Mouse (Mus musculus) right cerebral cortex, postnatal 25 days (tissue): ENCODE results near the gene Qprt.

ENCODE experiments used
- DNase-seq: peaks from one replicate; pipeline ENCODE4 v3.0.0; 2022

Qprt gene

DNA sequence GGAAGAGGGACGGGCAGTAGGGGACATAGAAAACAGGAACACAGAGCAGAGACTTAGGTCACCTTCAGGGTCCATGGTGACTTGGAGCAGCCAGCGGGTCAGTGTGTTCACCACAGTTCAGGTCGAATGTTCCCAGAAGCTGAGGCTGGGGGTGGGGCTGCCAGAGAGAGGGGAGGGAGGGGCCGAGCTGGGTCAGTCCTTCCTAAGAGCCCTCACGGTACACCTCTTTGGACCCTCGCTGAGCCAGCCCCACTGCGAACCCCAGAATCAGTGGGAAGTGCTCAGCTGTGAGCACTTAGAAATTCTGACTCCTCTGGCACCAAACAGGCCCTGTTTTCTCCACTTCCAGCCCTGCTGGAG, at the start of gene Qprt:
Gene Qprt, minus strand, starts transcription at position 316 of the 360 bp plus-strand sequence.
- DNase-seq: no peak

DNA sequence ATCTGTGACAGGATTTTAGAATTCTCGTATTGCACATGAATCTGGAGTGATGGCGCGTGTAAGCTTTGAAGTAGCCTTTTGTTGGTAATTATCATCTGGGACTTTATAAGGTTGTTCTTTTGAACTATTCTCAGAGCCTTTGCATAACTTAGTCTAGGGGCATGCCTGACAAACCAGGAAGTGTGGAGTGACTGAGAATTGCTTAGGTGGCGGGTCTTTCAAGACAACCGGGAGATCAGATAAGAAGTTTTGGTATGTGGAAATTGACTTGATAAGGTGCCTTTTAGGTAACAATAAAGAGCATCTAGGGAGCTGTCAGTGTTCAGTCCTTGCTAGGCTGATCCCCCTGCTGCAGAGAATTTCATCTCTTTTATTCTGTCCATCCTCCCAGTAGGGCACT, 44.5 kb upstream of the Qprt start:
- no peak for DNase-seq

DNA sequence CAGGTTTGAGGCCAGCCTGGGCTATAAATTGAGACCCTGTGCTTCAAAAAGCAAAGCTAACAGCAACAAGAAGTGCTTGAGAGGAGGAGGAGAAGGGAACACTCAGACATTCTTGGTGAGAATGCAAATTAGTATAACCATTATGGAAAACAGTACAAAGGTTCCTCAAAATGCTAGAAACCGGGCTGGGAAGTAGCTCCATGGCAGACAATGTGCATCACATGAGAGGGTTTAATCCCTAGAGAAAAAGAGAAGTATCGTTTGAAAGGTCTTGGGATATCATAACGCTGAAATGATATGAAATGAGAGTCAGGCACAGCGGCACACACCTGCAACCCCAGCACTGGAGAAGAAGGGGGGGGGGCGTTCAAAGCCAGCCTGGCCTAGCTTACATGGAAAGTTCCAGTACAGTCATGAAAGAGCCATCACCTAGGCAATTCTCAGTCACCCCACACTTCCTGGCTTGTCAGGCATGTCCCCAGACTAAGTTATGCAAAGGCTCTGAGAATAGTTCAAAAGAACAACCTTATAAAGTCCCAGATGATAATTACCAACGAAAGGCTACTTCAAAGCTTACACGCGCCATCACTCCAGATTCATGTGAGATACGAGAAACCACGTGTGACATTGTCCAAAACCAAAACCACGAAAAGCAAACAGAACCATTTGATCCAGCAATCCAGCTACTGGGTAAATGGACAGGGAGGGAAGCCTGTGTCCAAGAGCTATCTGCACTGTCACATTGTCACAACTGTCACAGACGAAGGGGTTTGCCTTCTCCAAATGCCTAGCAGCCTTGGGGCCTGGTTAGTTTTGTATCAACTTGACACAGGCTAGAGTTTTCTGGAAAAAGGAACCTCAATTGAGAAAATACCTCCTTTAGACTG, 43.8 kb upstream of the Qprt start:
- no peak for DNase-seq

DNA sequence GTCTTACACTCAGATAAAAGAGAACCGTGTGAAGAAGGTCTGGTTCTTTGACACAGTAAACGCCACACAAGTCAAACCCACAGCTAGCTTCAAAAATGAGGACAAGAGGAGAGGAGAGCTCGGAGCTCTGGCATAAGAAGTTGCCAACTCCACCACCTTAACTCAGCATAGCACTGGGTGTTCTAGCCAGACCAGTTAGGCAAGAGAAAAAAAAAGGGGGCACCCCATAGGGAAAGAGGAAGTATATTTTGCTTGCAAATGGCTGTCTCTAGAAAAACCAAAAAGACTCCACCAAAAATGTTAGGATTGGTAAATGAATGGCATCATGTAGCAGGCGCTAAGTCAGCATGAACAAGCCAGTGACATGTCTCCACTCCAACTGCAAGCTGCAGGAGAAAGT, 42.0 kb upstream of the Qprt start:
- no peak for DNase-seq

DNA sequence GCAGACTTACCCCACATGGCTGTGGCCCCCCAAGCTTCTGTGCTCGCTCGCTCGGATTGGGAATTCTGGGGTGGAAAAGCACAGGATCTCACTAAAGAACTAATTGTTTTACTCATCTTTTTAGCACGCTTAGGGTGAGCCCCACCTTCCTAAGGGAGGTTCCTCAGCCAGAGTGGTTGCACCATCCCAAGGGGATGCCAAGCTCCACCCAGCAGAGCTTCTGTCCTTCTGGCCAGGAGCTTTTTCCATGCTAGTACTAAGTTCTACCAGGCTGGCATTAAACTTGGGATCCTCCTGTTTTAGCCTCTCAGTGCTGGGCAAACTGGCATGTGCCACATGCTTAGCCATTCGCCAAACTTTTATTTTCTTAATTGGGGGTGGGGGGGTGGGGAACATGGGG, 40.5 kb upstream of the Qprt start:
- DNase-seq: no peak

DNA sequence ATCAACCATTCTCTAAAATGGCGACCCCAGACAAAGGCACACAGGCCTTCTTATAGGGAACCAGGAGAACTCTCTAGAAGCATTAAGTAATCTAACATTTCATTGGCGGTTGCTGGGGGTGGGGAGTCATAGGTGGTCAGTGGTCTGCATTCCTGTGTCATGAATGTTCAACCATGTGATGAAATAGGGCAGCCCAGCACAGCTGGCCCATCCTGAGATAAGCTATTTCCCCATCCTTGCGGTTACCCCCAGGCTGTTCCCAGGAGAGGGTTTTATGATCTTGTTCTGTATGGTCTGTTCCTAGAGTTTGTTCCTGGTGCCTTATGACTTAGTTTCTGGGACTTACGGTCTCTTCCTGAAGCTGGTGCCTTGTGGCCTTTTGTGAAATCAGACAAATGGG, 35.5 kb upstream of the Qprt start:
- no peak for DNase-seq

DNA sequence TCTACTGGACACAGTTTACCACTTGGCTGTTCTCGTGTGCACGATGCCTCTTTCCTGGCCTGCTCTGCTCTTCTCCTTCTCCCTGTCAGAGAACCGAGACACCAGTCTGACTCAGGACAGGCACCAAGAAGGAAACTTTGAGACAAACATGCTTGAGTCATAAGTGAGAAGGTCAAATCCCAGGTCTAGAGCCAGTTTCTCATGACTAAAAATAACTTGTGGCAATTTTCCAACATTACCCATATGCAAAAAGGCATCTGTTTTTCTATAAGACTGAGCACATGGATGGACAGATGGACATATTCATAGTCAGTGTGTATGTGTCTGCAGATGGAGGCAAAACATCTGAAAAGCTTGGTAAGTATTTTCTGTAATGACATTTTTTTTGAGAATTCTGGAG, 31.5 kb upstream of the Qprt start:
- DNase-seq: no peak

DNA sequence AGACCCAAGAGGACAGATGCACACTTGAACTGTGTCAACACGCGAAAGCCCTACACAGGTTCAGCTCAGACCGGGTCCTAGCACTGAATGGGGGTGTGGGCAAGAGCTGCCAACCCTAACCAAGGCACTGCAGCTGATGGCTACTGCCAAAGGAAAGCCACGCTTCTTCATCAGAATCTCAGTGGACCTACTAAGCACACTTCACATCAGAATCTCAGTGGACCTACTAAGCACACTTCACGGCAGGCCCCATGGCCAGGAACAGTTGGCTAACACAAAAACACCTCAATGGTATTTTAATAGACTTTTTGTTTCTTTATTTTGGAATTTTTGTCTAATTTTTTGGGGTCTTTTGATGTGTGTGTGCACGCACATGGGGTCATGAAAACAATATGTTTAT, 30.4 kb upstream of the Qprt start:
- DNase-seq: no peak

DNA sequence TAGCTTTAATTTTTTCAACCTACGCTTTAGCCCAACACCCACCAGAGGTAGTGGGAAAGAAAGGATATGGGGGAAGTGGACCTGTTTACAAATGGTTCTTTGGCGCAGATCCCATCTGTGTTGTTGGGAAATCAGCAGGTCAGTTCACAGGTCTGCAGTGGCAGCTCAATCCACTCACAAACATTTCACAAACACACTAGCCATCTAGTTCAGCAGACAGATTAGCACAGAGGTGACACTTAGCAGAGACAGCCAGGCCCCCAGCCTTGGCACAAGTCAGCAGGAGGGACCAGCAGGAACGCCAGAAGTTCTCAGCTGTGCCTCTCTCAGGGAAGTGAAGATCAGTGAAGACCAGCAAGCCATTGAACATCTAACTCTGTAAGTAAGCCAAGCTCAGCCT, 25.9 kb upstream of the Qprt start:
- no peak for DNase-seq

DNA sequence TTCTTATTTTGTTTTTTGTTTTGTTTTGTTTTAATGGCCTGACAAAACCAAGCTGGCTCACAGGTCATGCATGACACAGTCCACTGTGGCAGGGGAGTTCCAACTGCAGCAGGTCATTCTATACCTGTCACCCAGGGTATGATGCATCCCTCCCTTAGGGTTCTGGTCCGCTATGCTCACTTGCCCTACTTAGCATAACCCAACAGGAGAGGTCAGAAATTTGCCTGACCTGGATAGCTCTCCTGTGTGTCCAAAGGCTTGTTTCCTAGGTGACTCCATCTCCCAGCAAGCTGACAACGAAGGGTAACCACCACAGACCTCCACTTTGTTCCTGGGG, 24.2 kb upstream of the Qprt start:
- no peak for DNase-seq

DNA sequence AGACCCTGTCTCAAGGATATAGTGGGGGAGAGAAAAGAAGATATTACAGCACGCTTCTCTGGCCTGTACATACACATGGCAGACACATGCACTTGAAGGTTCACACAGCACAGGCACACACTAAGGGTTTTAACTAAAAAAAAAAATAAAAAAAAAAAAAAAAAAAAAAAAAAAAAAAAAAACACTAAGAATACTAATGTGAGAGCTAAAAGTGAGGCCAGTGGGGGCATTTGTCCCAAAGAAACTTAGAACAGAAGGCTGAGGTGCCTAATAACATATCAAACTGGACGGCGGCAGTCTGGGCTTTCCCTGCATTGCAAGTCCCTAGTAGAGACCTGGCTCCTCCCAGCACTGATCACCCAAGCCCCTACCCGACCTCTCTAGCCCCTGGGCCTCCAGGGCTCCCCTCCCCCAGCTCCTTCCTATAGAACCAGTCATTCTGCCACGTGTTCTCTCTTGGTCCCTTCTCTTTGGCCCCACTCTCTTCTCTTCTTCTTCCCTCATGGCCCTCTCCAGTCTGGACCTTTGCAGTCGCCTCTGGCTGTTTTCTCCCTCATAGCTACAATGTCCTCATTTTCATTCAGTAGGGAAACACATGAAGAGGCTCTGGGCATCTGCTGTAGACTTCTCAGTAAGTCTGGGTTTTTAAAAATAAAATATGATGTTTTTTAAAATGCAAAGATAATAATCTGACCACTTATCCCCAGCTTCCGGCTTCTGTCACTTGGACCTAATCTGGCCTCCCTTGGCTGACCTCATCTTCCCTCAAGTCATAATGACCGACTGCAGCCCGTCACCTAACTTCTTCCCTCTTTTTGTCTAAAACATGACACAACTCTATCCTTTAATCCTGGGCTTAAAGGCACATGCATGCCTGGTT, 23.6 kb upstream of the Qprt start:
- DNase-seq: no peak

DNA sequence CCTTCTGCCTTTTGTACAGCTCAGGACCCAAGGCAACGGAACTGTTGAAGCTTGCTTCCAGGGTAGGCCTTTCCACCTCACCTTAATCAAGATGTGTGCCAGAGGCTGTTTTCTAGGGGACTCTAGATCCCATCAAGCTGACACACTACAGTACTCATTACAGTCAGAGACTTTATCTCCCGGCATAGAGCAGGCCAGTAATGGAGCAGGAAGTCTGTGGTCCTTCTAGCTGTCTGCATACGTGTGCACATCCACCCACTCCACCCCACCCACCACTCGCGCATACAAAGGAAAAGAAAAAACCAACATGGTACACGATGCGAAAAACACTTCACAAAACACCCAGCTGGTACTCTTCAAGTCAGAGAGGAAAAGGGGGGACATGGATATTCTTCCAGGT, 22.4 kb upstream of the Qprt start:
- DNase-seq: no peak

DNA sequence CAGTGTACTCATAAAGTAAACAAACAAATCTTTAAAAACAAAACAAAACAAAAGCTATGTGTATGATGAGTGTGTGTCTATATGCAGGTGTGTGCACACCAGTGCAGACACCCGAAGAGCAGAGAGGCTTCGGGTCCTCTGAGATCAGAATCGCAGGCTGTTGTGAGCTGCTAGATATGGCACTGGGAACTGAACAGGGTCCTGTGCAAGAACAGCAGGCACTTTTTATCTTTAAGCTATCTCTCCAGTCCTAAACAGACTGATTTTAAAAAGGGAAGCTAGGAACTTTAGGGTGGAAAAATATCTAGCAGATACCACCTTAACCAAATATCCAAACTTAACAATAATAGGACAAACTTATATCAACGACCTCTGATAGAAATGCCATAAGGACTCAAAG, 20.6 kb upstream of the Qprt start:
- no peak for DNase-seq

DNA sequence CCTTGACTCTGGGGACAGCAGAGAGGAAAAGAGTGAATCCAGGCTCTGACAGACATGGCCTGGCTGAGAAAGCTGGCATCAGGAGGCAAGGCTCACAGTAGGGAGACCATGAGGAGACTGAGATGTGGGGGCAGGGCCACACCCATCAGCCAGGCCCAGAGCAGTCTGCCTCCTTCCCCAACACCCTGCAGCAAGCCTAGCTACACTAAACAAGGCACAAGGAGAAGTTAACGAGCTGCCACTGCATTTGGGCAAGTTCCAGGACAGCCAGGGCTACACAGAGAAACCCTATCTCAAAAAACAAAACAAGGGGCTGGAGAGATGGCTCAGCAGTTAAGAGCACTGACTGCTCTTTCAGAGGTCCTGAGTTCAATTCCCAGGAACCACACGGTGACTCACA, 20.2 kb upstream of the Qprt start:
- DNase-seq: no peak

DNA sequence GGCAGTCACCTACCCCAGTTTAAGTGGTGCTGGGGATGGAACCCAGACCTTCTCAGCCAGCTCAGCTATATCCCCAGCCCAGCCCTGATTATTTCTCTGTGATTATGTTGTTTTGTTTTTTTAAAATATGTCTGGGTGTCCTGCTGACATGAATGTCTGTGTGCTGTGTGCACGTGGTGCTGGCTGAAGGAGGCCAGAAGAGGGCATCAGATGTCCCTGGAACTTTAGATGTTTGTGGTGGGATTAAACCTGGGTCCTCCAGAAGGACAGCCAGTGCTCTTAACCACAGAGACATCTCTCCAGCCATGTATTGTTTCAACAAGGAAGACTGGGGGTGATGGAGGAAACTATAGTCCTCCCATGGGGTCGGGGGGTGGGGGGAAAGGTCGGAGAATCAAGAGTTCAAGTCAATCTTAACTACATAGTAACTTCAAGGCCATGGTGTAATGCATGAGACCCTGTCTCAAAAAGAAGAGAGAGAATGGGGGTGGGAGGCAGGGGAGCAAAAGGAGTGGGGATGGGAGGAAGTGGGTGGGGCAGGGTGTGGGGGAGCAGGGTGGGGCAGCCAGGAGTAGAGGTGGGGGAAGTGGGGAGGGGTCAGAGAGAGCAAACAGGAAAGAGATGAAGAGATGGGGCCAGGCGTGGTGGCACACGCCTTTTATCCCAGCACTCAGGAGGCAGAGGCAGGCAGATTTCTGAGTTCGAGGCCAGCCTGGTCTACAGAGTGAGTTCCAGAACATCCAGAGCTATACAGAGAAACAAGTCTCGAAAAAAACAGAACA, 18.8 kb upstream of the Qprt start:
- no peak for DNase-seq

DNA sequence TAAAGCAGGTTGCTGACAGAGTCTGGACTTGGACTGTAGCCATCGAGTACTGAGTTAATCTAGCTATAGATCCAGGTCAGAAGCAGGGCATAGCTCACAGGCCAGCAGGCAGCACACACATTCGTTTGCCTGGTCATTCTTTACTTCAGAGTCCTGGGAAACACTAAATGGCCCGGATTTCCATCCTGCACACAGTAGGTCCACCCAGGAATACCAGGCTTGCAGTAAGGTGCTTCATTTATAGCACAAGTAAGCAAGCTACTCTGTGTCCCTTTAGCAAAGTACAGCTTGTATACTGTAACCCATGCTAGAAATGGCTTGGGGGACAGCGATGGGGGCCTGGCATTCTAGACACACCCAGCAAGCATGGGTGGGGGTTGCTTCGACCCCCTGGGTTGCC, 17.5 kb upstream of the Qprt start:
- DNase-seq: no peak

DNA sequence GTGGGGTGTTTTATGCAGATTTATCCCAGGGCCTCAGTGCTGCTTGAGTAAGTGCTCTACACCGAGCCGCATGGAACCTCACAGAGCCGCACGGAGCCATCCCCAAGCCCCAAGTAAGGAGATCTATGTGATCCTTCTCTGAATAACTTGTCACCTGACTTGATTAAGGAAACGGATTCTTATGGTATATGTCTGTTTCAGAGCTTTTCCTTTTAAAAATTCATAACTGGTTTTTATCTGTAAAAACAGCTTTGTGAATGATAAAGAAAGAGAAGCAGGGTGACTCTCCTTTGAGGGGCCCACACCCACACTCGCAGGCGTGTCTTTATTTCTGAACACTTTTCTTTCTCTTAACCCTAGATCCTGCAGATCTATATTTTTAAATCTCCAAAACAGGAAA, 17.1 kb upstream of the Qprt start:
- DNase-seq: no peak

DNA sequence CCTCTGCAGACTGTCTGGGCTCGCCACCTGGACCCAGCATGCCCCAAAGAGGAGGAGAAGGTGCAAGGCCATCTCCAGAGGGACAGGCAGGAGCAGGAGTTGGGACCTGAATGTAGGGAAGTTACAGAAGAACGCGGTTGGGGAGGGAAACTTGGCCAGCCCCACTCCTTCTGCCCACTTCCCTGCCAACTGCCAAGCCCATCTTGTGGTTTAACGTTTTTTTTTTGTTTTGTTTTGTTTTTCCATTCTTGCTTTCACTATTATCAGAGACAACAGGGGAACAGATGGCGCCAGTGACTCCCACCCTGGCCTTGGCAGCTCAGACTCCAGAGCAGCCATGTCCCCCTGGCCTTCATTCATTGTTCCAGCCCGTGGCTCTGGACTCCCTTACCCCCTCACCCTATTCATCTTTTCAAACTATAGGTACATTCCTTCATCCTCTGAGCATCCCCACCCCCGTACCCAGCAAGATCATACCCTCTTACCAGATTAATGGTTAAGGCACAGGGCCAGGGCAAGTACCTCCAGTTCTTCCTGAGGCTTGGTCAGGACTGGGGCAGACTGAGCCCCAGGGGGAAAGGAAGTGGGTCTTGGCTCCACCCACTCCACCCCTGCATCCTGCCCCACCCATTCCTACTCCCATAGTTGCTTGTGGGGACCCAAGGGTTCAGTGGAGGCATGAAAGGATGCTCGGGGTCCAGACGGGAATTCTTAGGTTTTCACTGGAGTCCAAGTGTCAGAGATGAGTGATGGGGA, 15.4 kb upstream of the Qprt start, which contains the start of gene Spn:
Gene Spn, minus strand, starts transcription at position 562 of the 756 bp plus-strand sequence.
- no peak for DNase-seq

DNA sequence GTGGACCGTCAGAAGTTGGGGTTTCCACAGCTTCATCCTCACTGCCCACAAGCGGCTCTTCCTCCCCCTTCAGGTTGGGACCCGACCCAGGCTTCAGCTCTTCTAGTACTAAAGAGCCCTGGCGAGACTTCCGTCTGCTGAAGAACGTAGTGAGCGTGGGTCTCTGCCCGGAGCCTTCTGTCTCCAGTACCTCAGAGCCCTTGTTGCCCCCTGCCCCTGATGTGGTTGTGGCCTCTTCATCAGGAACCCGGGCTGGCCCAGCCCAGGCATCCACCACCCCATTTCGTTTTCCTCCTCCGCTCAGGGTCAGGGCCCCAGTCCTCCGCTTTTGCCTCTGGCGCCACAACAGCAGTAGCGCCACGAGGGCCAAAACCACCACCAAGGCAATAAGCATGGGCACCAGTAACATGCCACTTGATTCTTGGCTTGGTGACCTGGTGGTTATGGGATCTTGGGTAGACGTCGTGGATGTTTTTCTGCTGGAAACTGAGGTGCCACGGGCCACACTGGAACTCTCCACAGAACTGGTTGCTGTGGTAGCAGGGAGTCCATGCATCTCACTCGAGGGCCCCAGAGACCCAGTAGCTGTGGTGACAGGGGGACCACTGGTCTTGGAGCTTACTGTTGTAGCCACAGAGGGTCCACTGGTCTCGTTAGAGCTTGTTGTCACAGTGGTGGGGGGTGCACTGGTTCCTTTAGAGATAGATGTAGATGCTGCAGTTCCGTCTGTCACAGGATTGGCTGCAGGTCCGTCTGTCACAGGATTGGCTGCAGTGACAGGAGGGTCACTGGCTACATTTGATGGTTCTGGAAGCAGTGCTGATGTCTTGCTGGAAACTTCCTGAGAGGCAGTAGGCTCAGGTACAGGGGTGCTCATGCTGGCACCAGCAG, 14.4 kb upstream of the Qprt start:
- DNase-seq: no peak

DNA sequence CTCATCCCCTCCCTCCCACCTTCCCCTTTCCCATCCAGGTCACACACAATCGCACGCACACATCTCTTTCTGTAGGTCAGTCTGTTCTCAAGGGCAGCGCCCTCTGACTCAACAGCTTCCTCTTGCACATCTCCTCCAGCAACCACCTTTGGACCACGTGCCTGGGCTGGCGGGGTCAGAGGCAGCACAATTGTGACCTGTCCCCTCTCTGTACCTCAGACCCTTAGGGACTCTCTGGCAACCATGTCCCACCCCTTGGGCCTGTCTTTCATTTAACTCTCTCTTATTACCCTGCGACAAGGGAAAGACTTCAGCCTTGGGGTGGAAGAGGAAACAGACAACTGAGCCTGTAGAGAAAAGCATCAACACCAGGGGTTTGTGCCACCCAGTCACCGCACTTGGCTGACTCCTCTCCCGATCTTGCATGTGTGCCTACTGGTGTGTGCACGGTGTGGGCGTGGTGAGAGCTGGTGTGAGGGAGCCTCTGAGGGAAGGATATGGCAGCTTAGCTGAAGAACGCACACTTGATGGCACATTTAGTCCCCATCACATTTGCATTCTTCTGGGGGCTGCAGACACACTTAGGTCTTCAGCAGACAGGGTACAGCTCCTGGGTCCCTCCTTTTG, 12.9 kb upstream of the Qprt start:
- no peak for DNase-seq

DNA sequence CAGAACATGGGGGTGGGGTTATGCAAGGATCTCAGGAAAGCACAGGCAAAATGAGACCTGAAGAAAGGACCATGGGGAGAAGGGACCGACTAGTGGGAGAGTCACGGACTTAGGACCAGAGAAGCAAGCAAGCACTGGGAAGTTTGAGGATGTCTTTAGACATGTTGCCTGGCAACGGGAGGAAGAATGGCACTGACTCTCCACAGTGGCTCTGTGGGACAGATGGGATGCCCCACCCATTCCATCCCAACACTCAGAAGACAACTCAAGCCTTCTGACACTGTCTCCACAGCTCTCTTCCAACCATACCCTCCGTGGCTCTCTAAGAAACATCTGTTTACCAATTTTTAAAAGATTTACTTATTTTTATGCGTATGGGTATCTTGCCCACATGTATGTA, 11.1 kb upstream of the Qprt start:
- no peak for DNase-seq
